Mouse (Mus musculus) spleen, postnatal 10 days (tissue): ENCODE results near the gene Gm3646.
A peak's percentile ranks its signal among the peaks of the same experiment; 100 is the strongest.

Experiments used
- DNase-seq, 2 experiments: peaks; one replicate each; pipeline ENCODE4 v3.0.0; 2021 to 2022; ENCODE audit warnings: low spot score in 2 of 2

Gene Gm3646

GRCm38 (mm10) chr1:39805243-39805979 is at the start of gene Gm3646:
Gene Gm3646, minus strand, starts transcription at chr1:39805332.
- DNase-seq: no peak

DNA sequence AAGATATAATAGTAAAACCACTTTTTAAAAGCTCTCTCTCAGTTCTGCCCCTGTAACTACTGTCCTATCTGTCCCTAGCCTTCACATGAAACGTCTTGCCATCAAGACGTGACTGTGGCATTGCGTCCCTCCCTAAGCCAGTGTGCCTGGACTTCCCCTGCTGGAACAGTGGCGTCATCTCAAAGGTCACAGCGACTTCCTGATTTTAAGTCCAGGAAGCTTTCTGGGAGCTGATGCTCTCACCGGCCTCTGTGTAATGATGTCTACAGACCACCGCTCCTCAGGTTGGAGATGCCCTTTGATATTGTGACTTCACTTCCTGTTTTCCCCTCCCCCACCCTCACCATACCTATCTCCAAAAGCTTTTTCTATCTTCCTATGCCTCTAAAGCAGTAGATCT is 41.9 kb upstream of the Gm3646 start:
- DNase-seq: no peak

- DNase-seq: no peak
Measured at GRCm38 (mm10) chr1:39846031-39846550, 41.0 kb upstream of the Gm3646 start.

DNA sequence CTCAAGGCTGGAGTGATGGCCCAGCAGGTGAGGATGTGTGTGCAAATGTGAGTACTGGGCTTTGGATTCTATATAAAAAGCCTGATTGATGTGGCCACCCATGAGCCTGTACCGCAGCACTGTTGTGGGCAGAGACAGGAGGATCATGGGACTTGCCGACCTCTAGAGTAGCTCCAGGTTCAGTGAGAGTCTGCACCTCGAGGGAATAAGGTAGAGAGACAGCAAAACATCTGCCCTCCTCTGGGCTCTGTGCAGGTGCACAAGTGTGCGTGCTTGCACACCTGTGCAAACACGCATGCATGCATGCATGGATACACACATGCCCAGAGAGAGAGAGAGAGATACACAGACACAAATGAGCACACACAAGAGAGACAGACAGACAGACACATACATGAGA is 38.2 kb upstream of the Gm3646 start:
- DNase-seq: no peak

DNA sequence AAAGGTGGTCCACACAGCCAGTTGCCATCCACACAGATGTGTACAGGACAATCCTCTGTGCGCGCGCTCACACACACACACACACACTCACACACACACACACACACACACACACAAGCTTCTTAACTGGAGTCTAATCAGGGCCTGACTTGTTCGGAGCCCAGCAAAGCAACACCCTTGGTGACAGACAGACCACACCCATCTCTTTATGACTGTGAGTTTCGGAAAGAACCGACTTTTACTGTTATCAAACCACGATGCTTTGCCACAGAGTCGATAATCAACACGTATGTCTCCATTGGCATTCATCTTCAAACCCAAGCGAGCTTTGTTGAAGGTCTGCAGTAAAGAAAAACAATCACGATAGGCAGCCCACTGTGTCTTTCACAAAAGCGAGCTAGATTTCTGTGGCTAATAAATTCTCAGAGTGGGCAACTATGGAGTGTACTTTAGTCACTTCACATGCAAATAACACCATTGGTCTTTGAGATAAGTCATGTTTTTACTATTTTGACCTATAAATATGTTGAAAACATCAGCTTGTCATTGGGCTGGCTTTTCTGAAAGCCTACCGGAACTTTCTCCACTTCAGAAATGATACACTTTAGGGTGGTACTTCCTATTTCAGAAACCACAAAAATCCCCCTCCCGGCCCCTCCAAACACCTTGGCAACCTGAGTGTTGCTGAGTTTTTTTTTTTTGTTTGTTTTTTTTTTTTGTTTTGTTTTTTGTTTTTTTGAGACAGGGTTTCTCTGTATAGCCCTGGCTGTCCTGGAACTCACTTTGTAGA is 37.3 kb upstream of the Gm3646 start:
- DNase-seq: no peak

DNA sequence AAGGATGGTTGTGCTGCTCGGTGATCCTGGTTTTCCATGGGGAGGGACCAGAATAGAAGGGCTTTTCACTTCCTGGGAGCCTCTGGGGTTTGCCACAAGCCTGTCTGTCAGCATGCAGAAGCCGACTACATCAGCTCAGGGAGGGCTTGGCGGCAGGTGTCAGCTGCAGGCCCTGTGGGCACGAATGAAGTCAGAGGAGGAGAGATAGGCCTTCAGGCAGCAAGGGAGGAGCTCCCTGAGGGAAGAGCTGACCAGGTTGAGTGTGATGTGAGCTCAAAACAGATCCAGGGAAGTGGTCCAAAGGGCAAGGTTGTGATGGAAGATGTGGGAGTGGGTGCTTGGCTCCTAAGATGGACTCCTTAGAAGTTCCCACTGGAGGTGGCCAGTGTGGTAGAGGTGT is 35.7 kb upstream of the Gm3646 start:
- no peak for DNase-seq

- peak in 1 of 2 experiments; percentile 30 for DNase-seq
Measured at GRCm38 (mm10) chr1:39839838-39840237, 34.7 kb upstream of the Gm3646 start.

DNA sequence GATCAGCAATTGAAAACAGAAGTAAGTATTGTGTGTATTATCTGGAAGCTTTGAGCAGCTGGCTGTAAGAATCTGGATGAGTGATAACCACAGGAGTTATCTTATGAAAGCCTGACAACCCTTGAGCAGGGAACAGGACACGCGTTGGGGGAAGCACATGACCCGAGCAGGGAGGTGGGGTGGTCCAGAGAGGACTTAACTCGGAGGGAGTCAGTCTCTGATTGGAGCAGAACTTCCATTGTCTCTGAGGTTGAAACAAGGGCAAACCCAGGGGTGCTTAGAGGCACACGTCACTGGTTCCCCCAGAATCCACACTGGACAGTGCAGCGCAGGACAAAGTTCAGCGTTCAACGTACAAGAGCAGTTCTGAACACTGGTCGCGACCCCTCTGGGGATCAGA is 34.1 kb upstream of the Gm3646 start:
- DNase-seq: no peak

GRCm38 (mm10) chr1:39838487-39839169 is 33.5 kb upstream of the Gm3646 start:
- no peak for DNase-seq

- no peak for DNase-seq
Measured at GRCm38 (mm10) chr1:39831594-39832039, 26.5 kb upstream of the Gm3646 start.

- no peak for DNase-seq
Measured at GRCm38 (mm10) chr1:39830786-39831593, 25.9 kb upstream of the Gm3646 start.

DNA sequence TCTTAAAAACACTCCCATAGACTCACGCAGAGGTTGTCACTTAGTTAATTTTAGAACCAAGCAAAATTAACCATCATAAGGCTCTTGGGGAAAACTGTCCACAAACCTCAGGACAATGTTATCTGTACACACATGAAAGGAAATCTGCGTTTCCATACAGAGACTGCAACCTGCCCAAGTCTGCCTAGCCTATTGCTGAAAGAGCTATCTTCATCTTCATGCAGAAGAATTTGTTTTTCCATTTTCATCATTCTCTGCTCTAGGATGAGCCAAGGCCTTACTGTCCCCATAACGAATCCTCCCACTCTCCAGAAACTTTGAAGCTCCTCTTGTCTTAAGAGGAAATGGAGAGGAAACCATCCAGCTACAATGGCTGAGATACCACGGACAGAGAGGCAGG is 19.8 kb upstream of the Gm3646 start:
- DNase-seq: no peak

- no peak for DNase-seq
Measured at GRCm38 (mm10) chr1:39824240-39824639, 19.1 kb upstream of the Gm3646 start.

DNA sequence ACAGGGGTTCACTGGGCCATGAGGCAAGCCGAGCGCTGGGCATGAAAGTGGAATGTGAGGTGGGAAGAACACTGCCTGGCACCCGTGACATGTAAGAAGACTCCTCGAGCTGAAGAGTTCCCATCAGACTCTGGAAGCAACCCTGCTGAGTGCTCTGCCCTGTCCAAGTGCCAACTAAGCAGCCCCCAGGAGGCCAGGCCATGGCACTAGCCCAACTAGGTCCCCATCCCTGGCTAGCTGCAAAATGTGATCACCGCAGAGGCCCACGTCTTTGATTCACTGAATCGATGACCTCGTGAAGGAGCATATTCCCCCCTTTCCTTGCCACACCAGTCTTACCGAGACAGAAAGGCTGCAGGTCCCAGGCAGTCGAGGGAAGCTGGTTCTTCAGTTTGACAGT is 14.5 kb upstream of the Gm3646 start:
- no peak for DNase-seq

GRCm38 (mm10) chr1:39815766-39816165 is 10.6 kb upstream of the Gm3646 start:
- DNase-seq: no peak

DNA sequence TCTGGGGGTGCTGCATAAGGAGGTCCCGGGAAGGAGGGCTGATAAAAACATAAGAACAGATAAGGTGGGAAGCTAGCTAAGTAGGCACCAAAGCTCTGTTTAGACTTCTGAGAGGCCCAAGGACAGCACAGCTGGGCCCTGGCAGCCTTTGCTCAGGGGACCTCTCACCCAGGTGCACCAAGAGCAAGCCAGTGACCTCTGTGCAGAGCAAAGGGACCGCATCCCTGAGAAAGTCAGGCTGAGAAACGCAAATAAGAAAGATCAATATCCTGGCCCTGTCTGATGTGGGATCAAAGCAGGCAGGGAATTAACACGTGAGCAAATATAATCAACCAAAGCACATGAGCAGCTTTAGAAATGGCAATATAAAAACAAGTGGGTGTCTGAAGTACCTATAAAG is 7.9 kb upstream of the Gm3646 start:
- DNase-seq: no peak

DNA sequence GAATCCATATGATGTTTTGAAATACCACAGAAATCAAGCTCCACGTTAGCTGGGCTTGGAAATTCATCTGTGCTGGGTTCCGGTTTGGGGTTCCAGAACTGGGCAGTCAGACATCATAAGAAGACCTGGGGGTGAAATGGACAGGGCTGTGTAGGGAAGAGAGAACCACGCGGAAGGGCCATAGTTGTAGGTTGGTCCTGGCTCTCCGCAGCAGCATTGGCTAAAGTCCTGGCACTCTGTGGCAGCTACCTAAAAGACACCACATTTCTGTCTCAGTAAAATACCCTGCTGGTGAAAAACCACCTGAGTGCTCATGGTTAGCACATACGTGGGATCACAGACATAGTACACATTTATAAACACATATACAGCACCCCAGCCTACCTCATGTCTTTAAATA is 343 bp downstream of the Gm3646 start:
- no peak for DNase-seq

- no peak for DNase-seq
Measured at GRCm38 (mm10) chr1:39802946-39803345, 2.2 kb downstream of the Gm3646 start.

- no peak for DNase-seq
Measured at GRCm38 (mm10) chr1:39797496-39797895, 7.6 kb downstream of the Gm3646 start.

DNA sequence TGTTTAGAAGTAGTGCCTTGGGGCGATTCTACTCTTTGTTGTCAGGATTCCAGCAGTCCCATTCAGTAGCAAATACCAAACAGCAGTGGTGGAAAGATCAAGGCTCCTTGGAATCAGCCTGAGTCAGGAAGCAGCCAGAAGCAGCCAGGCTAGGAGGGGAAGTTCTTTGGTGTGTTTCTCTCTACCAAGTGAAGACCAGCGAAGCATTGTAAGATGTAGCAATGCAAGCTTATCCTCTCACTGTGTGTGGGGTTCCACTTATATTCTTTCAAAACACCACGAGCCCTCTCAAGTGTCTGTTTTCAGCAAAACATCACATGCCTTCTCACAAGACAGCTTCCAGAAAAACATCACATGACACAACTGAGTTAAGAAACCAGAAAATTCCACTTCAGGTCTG is 8.4 kb downstream of the Gm3646 start:
- no peak for DNase-seq

- no peak for DNase-seq
Measured at GRCm38 (mm10) chr1:39784632-39785031, 20.5 kb downstream of the Gm3646 start.

DNA sequence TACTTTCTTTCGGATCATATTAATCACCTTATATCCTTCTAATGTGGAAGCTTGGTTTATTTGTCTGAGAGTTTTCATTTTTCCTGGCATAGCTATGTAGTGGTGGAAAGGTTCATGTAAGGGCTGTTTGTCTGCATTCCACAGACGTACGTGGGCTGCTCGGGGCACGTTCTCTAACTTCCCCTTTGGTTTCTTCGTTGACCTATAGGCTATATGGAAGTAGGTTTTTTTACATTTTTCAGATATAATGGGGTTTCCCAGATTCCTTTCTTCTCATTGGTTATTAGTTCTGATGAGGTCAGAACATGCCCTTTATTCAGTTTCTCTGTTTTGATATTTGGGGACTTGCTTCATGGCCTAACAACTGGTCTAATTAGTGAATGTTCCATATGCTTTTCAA is 23.3 kb downstream of the Gm3646 start:
- no peak for DNase-seq
